Mouse (Mus musculus) c-Kit-positive CD71-negative TER-119-negative erythroid progenitor cells, embryonic 14.5 days (primary cell): ENCODE results near the gene Rwdd2b.

Experiments
- DNase-seq: peaks from one replicate; pipeline ENCODE4 v3.0.0-alpha.2; 2013; ENCODE audit warnings: low read depth

The Rwdd2b gene

DNA sequence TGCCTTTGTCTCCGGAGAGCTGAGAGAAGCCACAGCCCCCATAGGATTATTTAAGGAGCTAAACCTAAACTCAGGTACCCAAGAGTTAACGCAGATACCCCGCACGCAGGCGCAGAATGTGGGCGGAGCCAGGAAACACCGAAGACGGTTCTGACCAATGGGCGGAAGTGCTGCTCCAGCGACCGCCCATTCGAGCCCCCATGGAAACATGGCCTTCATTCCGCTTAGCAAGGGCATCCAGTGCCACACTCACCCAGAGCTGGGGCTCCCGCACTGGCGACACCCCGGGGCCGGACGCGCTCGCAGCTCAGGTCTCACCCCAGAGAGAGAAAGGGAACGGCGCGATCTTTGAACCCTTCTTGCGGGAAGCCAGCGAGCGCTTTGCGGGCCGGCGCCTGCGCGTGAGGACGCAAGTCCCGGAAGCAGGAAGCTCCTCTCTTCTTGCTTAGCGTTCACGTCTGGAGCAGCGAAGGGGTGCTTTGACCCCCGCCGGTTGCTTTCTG, at the start of gene Rwdd2b:
Gene Rwdd2b (minus strand): TSS at position 390 of the 503 bp plus-strand sequence.
- peak; percentile 95 for DNase-seq

GRCm38 (mm10) chr16:87488605-87489004, 48.2 kb upstream of the Rwdd2b start:
- no peak for DNase-seq

GRCm38 (mm10) chr16:87486739-87487138, 46.4 kb upstream of the Rwdd2b start:
- no peak for DNase-seq

- no peak for DNase-seq
Observed at GRCm38 (mm10) chr16:87484367-87484766, 44.0 kb upstream of the Rwdd2b start.

DNA sequence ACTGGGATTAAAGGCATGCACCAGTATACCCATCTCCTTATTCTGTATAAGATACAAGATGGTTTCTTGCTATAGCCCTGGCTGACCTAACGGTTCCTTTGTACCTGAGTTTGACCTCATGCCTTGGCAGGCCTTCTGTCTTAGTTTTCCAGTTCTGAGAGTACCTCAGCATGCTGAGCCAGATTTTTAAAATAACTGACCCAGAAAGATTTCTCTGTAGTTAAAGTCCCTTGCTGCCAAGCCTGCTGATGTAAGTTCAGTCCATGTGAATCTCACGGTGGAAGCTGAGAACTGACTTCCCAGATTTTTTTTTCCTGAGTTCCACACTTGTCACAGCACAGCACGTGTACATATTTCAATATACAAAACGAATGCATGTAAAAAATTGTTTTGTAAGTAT, 30.2 kb upstream of the Rwdd2b start:
- DNase-seq, result no peak

DNA sequence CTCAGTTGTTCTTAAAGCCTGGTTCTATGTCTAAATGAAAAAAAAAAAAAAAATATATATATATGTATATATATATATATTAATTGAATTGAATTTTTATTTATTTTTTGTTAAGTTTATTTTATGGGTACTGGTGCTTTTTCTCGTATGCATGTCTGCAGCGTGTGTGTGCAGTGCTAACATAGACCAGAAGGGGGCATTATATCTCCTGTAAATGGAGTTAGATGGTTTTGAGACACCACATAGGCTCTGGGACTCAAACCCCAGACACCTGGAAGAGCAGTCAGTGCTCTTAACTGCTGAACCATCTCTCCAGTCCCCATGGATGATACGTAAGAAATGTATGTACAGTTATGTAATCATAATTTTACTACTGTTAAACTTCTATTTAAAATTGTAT, 18.4 kb upstream of the Rwdd2b start:
- no peak for DNase-seq

DNA sequence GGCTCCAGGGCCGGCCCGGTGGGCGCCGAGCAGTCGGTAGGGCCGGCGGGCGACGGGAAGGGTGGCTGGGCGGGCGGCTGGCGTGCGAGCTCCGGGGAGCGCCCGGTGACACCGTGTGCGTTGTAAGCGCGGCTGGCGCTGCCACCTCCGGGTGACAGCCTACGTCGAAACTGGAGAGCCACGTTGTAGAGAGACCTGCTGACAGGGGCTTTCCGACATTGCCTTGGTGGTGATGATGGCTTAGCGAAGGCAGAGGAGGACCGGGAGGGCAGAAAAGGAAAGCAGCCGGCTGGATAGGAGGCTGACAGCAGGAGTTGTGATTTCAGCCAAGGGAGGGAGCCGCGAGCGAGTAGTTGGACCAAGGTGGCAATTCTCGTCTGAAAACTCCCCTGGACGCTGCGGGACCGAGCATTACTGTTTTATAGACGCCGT, 14.8 kb upstream of the Rwdd2b start:
- no peak for DNase-seq

- peak; percentile 81 for DNase-seq
Observed at GRCm38 (mm10) chr16:87454419-87455179, 14.2 kb upstream of the Rwdd2b start, which contains the start of gene Usp16. Gene Usp16 (plus strand): TSS chr16:87454703.

- no peak for DNase-seq
Observed at GRCm38 (mm10) chr16:87453226-87453625, 12.9 kb upstream of the Rwdd2b start.

DNA sequence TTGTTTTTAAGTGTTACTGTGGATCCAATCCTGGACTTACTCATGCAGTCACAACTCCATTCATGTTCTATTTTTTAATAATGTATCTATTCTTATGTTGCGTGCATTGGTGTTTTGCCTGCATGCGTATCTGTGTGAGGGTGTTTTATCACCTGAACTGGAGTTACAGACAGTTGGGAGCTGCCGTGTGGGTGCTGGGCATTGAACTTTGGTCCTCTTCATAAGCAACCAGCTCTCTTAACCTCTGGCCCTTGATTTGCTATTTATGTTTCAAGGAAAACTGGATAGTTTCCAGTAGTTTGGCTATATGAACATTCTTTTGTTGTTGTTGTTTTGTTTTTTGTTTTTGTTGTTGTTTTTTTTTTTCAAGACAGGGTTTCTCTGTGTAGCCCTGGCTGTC, 5.2 kb upstream of the Rwdd2b start:
- no peak for DNase-seq

DNA sequence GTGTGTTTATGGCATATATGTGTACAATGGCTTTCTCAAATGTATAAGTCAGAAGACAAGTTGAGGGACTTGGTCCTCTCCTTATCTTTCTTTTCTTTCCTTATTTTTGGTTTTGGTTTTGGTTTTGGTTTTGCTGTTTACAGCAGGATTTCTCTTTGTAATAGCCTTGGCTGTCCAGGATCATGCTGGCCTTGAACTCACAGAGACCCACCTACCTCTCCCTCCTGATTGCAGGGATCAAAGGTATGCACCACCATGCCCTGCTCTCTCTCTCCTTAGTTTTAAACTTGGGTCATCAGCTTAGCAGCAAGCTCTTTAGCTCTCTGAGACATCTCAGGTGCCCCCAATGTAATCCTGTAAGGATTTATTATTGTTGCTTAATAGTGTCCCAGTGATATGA, 4.7 kb upstream of the Rwdd2b start:
- no peak for DNase-seq

- no peak for DNase-seq
Observed at GRCm38 (mm10) chr16:87444071-87444470, 3.7 kb upstream of the Rwdd2b start.

DNA sequence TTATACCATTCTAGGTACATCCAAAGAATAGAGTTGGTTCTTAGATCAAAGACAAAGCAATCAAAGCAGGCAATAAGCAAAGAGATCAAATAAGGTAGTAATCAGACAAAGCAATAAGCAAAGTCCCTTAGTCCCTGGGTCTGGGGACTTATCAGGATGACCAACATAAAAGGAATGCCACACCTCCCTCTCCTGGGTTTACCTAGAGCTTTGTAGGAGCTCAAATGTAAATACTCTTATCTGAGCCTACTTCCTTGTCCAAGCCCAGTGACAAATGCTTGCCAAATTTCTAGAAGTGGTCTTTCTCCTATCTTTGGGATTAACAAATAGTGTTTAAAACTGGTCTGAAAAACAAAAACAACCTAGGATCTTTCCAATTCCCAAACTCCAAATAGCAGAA, 2.9 kb upstream of the Rwdd2b start:
- no peak for DNase-seq

DNA sequence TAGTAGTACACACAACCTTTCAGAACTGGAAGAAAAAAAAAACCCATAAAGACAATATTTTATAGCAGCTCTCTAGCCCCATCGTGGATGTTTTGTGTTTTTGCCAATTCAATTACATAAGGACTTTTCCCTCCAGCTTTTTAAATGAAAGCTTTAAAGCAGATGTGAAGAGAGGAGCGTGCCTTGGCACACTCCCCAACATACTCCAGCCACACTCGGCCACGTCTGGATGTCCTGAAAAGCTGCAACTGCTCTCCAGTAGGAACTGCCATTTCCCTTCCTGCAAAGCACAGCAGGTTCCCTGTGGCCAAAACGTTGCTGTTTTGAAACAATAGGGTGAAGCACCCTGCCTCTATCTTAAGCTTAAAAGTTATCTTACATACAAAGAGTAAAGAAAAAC, 1.9 kb upstream of the Rwdd2b start:
- no peak for DNase-seq

DNA sequence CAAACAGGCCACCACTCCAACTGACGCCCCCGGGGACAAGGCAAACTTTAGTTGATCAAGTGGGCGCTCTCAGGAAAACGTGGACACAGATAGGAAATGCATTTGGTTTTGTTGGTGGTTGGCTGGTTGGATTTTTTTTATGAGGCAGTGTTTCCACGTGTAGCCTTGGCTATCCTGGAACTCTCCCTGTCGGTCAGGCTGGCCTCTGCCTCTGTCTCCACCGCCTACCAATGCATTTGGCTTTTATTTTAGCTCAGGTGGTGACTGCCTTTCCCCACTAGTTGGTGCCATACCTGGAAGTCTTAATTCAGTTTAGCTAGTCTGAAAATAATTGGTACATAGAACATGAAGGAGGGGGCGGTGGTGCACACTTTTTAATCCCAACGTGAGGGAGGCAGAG, 716 bp upstream of the Rwdd2b start:
- DNase-seq, result no peak

GRCm38 (mm10) chr16:87438697-87439096, 1.7 kb downstream of the Rwdd2b start:
- no peak for DNase-seq

GRCm38 (mm10) chr16:87437096-87437495, 3.3 kb downstream of the Rwdd2b start:
- DNase-seq, result no peak

GRCm38 (mm10) chr16:87435411-87436205, 4.8 kb downstream of the Rwdd2b start:
- no peak for DNase-seq

DNA sequence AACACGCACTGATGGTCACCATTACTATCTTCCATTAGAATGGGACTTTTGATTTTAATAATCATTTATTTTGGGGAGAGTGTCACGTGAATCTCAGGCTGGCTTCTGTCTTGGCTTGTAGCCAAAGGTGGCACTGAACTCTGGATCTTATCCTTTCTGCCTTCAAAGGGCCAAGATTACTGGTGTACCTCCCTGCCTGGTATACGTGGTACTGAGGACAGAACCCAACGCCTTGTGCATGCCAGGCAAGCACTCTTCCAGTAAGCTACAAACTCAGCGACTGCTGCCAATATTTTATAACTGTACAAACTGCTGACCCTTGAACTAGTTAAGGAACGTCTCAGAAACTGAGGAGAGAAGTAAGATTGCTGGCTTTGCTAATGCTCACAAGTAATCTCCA, 5.4 kb downstream of the Rwdd2b start:
- DNase-seq, result no peak

DNA sequence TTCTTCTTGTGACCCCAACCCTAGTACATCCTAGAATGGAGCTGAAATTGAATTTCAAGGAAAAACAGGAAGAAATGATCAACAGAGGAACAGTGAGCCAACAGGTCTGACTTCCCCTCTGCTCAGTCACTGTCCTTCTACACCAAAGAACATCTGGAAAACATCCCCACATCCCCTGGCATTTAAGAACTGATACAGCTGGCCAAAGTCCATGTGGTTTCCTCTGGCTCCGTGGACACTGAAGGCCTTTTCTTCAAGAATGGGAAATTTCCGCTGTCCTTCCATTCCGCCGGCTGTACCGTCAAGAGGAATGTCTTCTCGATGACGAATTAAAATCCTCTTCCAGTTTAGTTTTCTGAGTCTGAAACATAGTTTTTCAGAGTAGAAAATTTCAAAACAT, 6.1 kb downstream of the Rwdd2b start:
- no peak for DNase-seq

DNA sequence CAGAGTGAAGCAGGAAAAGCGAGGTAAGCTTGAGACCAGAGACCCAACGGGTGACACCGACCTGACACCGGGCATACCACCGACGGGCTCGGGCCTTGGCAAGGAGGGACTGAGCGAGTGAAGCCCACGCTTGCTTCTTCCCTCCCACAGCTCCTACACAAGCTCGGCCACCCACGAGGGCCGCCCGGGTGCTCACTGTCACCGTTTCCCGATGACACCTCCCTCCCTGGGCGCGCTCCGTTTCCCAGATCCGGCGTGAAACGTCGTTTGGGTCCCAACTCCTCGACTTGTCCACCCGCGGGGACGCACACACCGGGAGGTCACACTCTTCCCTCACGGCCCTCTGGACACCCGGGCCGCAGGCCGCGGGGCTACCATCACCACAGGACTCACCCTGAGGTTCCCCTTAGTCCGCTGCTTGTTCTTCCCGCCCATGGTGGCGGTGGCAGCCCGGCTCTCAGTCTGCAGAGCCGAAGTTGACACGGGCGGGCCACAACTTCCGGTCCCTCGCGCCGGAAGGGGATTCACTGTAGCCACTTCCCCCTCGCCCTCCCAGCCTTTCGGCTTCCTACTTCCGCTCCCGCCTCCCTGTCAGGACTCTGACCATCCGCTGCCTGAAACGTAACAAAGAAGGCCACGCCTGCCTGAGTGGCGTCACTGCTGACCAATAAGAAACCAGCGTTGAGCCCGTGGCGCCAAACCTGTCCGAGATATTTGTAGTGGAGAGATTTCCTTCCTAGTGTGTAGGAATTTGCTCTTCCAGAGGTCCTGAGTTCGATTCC, 8.1 kb downstream of the Rwdd2b start, which contains the start of gene Ltn1:
Gene Ltn1 (minus strand): TSS at position 580 of the 782 bp plus-strand sequence.
- DNase-seq, result peak; percentile 97

- DNase-seq, result no peak
Observed at GRCm38 (mm10) chr16:87427516-87427915, 12.9 kb downstream of the Rwdd2b start.
